Mouse (Mus musculus) lung, embryonic 16.5 days (tissue): Measurements from ENCODE around the gene Krt36. TPM values are rescaled to one million over a fixed set of nuclear protein-coding genes. Genes with fewer than 3 reads are reported as not detected.

Source experiments
- ATAC-seq: fragments of 200-750 bp; cut with Nextera tagmentation; 2 replicates; pipeline ENCODE4 v1.8.0; 2017; ENCODE audit warnings: low read depth, mild to moderate bottlenecking, moderate library complexity
- H3K27ac ChIP-seq: fragments of 300-500 bp; sonication (generic); 2 replicates; pipeline ENCODE4 v1.5.1; 2014; ENCODE audit warnings: mild to moderate bottlenecking, control low read depth, low read length
- H3K27me3 ChIP-seq: fragments of 300-500 bp; sonication (generic); 2 replicates; pipeline ENCODE4 v1.6.1; 2014; ENCODE audit warnings: low read depth, low read length, mixed read lengths; ENCODE audit not compliant: control insufficient read depth, insufficient read depth
- H3K36me3 ChIP-seq: fragments of 300-500 bp; sonication (generic); 2 replicates; pipeline ENCODE4 v1.6.1; 2014; ENCODE audit warnings: low read length; ENCODE audit not compliant: control insufficient read depth, insufficient read depth
- H3K4me1 ChIP-seq: fragments of 300-500 bp; sonication (generic); replicated peaks from 2 replicates; pipeline ENCODE4 v1.6.1; 2014; ENCODE audit warnings: low read length, mixed read lengths; ENCODE audit not compliant: control insufficient read depth, insufficient read depth
- H3K4me2 ChIP-seq: fragments of 300-500 bp; sonication (generic); 2 replicates; pipeline ENCODE4 v1.6.1; 2014; ENCODE audit warnings: low read depth, low read length, control low read depth
- H3K4me3 ChIP-seq: fragments of 300-500 bp; sonication (generic); 2 replicates; pipeline ENCODE4 v1.5.1; 2014; ENCODE audit warnings: mild to moderate bottlenecking, low read length, control low read depth
- H3K9ac ChIP-seq: fragments of 300-500 bp; sonication (generic); 2 replicates; pipeline ENCODE4 v1.6.1; 2014; ENCODE audit warnings: low read length, control low read depth
- H3K9me3 ChIP-seq: fragments of 300-500 bp; sonication (generic); 2 replicates; pipeline ENCODE4 v1.6.1; 2016; ENCODE audit warnings: low read length; ENCODE audit not compliant: control insufficient read depth
- WGBS: fragments of 180-500 bp; shearing (Covaris S2); extraction: QIAGEN DNeasy Blood & Tissue Kit; methylation state at CpG from one replicate; pipeline ENCODE4 v1.1.7; 2014; 5-methylcytosine and 5-hydroxymethylcytosine counted together
- polyA plus RNA-seq: library from polyadenylated mRNA; unstranded; fragments of >200 nt; fragmentation: Nextera tagmentation; extraction: Ambion mirVana; gene quantifications from 2 replicates; pipeline ENCODE4 v1.2.1, GENCODE M21; 2015

Gene Krt36
- polyA plus RNA-seq, 1 experiment from 2014 or later = 0.20 TPM

- no peaks in the 10 kb centered on the region for H3K27me3 ChIP-seq
- no peaks in the 10 kb centered on the region for H3K4me1 ChIP-seq
- WGBS = 39% methylated on average over 9 of the region's 9 CpGs
- no peak overlapping the region for H3K4me2 ChIP-seq
- H3K9me3 ChIP-seq = no peaks in the 10 kb centered on the region
- 0 out of 2 replicates have a peak, but pooled peaks have one; percentile 36 for ATAC-seq
- H3K27ac ChIP-seq = no peak overlapping the region
- H3K4me3 ChIP-seq = no peak overlapping the region
- H3K36me3 ChIP-seq = no peaks in the 10 kb centered on the region
- H3K9ac ChIP-seq = no peak overlapping the region
Observed at GRCm38 (mm10) chr11:100055686-100056655, 49.5 kb downstream of the Krt36 start.

Other genes starting within 250 kb of the Krt36 start
- not detected in 2 replicates for gene Gm11568, start 247.7 kb downstream of the Krt36 start, polyA plus RNA-seq
- gene Gm11559, start 241.2 kb downstream of the Krt36 start, polyA plus RNA-seq = not detected in 2 replicates
- gene Krtap9-1, start 232.2 kb downstream of the Krt36 start, polyA plus RNA-seq = not detected in 2 replicates
- gene Gm11567, start 226.4 kb downstream of the Krt36 start, polyA plus RNA-seq = not detected in 2 replicates
- not detected in 2 replicates for gene Krtap31-1, start 197.7 kb downstream of the Krt36 start, polyA plus RNA-seq
- gene Gm11565, start 190.9 kb downstream of the Krt36 start, polyA plus RNA-seq = not detected in 2 replicates
- not detected in 2 replicates for gene Krtap31-2, start 169.3 kb downstream of the Krt36 start, polyA plus RNA-seq
- gene Krtap9-5, start 157.2 kb downstream of the Krt36 start, polyA plus RNA-seq = not detected in 2 replicates
- gene Krtap29-1, start 126.6 kb downstream of the Krt36 start, polyA plus RNA-seq = not detected in 2 replicates
- not detected in 2 replicates for gene Krtap16-1, start 119.0 kb downstream of the Krt36 start, polyA plus RNA-seq
- gene Krtap17-1, start 111.6 kb downstream of the Krt36 start, polyA plus RNA-seq = 0.83 and 1.2 TPM in 2 replicates
- gene Krt33a, start 89.4 kb downstream of the Krt36 start, polyA plus RNA-seq = not detected in 2 replicates
- not detected in 2 replicates for gene Krt33b, start 75.8 kb downstream of the Krt36 start, polyA plus RNA-seq
- gene Krt34, start 64.1 kb downstream of the Krt36 start, polyA plus RNA-seq = 0.21 and 0.44 TPM in 2 replicates
- 0.10 and 0.21 TPM in 2 replicates for gene Krt31, start 55.1 kb downstream of the Krt36 start, polyA plus RNA-seq
- not detected in 2 replicates for gene Krt32, start 17.4 kb downstream of the Krt36 start, polyA plus RNA-seq
- gene Krt35, start 9.4 kb downstream of the Krt36 start, polyA plus RNA-seq = not detected in 2 replicates
- gene Krt13, start 15.9 kb upstream of the Krt36 start, polyA plus RNA-seq = 4.5 and 8.2 TPM in 2 replicates
- 59.9 and 78.6 TPM in 2 replicates for gene Krt15, start 30.3 kb upstream of the Krt36 start, polyA plus RNA-seq
- 349 and 432 TPM in 2 replicates for gene Krt19, start 43.0 kb upstream of the Krt36 start, polyA plus RNA-seq
- not detected in 2 replicates for gene Krt9, start 87.6 kb upstream of the Krt36 start, polyA plus RNA-seq
- gene Krt14, start 101.9 kb upstream of the Krt36 start, polyA plus RNA-seq = 2.1 and 5.0 TPM in 2 replicates
- not detected in 2 replicates for gene Krt16, start 143.3 kb upstream of the Krt36 start, polyA plus RNA-seq
- gene Krt17, start 155.4 kb upstream of the Krt36 start, polyA plus RNA-seq = 8.4 and 15.5 TPM in 2 replicates
- not detected in 2 replicates for gene Krt42, start 164.2 kb upstream of the Krt36 start, polyA plus RNA-seq
- gene Eif1, start 214.3 kb upstream of the Krt36 start, polyA plus RNA-seq = 1,740 and 1,854 TPM in 2 replicates
- gene Gast, start 228.8 kb upstream of the Krt36 start, polyA plus RNA-seq = not detected in 2 replicates